Mouse (Mus musculus) right cerebral cortex, adult 18-20 months (tissue): ENCODE measurements around the gene Nckipsd.

ENCODE experiments used
- DNase-seq: peaks from one replicate; pipeline ENCODE4 v3.0.0; 2022; ENCODE audit warnings: mixed read lengths

Nckipsd gene

GRCm38 (mm10) chr9:108853635-108854240, 45.6 kb downstream of the Nckipsd start:
- DNase-seq: peak; percentile 93

- peak; percentile 89 for DNase-seq
These were observed 46.1 kb downstream of the Nckipsd start for GRCm38 (mm10) chr9:108854241-108854696.

- no peak for DNase-seq
These were observed 47.2 kb downstream of the Nckipsd start for GRCm38 (mm10) chr9:108855335-108855734.

- no peak for DNase-seq
These were observed 50.8 kb downstream of the Nckipsd start for GRCm38 (mm10) chr9:108858792-108859527.
